Mouse (Mus musculus): ENCODE data around the gene Tead3. TPM values are rescaled to one million over a fixed set of nuclear protein-coding genes. Genes with fewer than 3 reads are reported as not detected.

The Tead3 gene
- polyA plus RNA-seq, 1 experiment from 2014 or later, result 5.3 TPM

DNA sequence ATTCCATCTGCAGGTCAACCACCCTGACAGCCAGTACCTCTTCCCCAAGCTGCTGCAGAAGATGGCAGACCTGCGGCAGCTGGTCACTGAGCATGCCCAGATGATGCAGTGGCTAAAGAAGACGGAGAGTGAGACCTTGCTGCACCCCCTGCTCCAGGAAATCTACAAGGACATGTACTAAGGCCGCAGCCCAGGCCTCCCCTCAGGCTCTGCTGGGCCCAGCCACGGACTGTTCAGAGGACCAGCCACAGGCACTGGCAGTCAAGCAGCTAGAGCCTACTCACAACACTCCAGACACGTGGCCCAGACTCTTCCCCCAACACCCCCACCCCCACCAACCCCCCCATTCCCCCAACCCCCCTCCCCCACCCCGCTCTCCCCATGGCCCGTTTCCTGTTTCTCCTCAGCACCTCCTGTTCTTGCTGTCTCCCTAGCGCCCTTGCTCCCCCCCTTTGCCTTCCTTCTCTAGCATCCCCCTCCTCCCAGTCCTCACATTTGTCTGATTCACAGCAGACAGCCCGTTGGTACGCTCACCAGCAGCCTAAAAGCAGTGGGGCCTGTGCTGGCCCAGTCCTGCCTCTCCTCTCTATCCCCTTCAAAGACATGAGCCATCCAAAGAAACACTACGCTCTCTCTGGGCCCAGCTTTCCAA, 50.8 kb downstream of the Tead3 start:
- Histone ChIP-seq H3K4me3 (no peak overlapping the region), H3K4me1 (replicated peaks) (0 out of 2 replicates have a peak, but pooled peaks cover 8% of the 10 kb centered on the region), H3K27ac (no peak overlapping the region), H3K9ac (no peak overlapping the region), H3K27me3 (no peaks in the 10 kb centered on the region), H3K36me3 (peaks cover 16% of the 10 kb centered on the region; the same call in 1 of the 2 replicates), H3K9me3 (replicated peaks) (no peaks in the 10 kb centered on the region), H3K4me2 (no peak overlapping the region)
- 54% methylated on average over 11 of the region's 11 CpGs for WGBS
- no peak for ATAC-seq (replicated peaks; ENCODE audit: insufficient number of reproducible peaks, insufficient read depth, low FRiP score, low read depth)

DNA sequence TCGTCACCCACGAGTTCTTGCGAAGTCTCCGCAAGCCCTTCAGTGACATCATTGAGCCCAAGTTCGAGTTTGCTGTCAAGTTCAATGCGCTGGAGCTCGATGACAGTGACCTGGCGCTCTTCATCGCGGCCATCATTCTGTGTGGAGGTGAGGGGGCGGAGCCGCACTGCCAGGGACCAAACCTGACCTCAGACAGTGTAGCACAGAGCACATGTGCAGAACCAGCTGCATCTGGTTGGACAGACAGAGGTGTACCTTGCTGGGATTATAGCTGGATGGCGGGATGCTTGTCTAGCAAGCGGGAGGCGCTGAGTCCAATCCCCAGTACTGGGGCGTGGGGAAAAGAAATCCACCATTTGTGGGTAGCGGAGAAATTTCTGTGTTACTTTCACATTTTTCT, 51.7 kb downstream of the Tead3 start:
- H3K9me3 ChIP-seq (replicated peaks), result no peaks in the 10 kb centered on the region
- no peak overlapping the region for H3K4me2 ChIP-seq
- H3K4me3 ChIP-seq, result no peak overlapping the region
- no peak overlapping the region for H3K27ac ChIP-seq
- no peak overlapping the region for H3K9ac ChIP-seq
- WGBS, result 93% methylated on average over 17 of the region's 17 CpGs
- H3K27me3 ChIP-seq, result no peaks in the 10 kb centered on the region
- ATAC-seq (replicated peaks; ENCODE audit: insufficient number of reproducible peaks, insufficient read depth, low FRiP score, low read depth), result no peak
- peaks cover 13% of the 10 kb centered on the region; the same call in 1 of the 2 replicates for H3K4me1 ChIP-seq (replicated peaks)
- peaks cover 16% of the 10 kb centered on the region; the same call in 1 of the 2 replicates for H3K36me3 ChIP-seq

DNA sequence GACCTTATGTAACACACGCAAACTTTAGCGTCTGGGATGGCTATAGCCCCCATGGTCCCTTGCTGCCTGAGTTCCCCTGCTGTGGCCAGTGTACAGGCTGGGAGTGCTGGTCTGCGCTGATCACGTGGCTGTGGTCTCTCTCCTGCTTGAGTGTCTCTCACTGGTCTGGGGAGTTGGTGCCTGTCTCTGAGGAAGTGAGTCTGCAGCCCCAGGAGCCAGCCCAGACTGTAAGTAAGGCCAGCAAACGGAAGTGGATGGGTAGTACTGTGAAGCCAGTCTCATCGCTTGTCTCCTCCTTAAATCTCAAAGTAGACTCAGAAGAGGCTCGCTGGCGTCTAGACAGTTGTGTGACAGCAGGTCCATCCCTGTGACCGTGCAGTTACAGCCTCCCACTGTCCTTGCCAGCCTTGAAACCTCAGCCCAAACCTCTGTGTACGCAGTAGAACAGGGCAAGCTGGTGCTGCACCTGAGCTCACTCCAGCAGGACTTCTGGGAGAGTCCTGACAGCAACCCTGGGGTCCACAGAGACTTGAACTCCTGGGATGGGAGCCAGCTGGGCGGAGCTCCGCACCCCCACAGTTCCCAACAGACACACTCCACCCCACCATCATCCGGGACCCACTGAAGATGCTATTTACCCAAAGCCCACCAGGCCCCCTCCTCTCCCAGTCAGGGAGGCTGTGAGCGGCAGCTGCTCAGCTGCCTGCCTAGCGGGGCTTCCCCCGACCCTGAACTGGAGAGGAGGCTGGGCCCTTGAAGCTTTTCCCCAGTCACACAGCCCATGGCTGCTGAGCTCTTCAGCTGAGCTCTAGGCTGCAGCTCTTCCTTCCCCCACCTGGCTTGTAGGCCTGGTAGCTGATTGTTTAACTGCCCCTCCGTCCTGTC, 55.9 kb downstream of the Tead3 start:
- no peak overlapping the region for H3K9ac ChIP-seq
- ATAC-seq (replicated peaks; ENCODE audit: insufficient number of reproducible peaks, insufficient read depth, low FRiP score, low read depth), result no peak

DNA sequence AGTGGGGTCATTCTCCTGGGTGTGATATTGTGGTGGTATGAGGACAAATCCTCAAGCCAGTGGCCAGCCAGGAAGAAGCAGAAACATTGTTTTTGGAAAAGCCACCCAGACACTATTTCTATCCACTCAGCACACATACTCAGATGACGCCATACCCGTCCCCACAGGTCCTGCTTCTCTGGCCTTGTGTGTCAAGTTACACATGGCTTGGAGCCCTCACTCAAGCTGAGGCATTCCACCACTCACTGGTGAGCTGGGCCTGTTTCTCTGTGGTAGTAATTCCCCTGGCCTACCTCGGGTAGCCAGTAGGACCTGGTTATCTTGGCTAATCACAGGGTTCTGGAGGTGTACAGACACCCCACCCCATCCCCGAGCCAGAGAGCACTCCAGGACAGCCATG, 56.9 kb downstream of the Tead3 start:
- Histone ChIP-seq H3K27me3 (no peaks in the 10 kb centered on the region), H3K9me3 (replicated peaks) (no peaks in the 10 kb centered on the region), H3K9ac (no peak overlapping the region), H3K36me3 (peaks cover 18% of the 10 kb centered on the region; the same call in 1 of the 2 replicates), H3K27ac (no peak overlapping the region), H3K4me3 (no peak overlapping the region), H3K4me2 (no peak overlapping the region), H3K4me1 (replicated peaks) (peaks cover 18% of the 10 kb centered on the region)
- WGBS, result 64% methylated on average over 4 of the region's 4 CpGs
- no peak for ATAC-seq (replicated peaks; ENCODE audit: insufficient number of reproducible peaks, insufficient read depth, low FRiP score, low read depth)

More for the DNA sequence above, 55.9 kb downstream of the Tead3 start:
- Histone ChIP-seq H3K27ac (peak overlapping the region; percentile 3; the same call in 1 of the 2 replicates), H3K4me1 (replicated peaks) (peaks cover 21% of the 10 kb centered on the region), H3K27me3 (no peaks in the 10 kb centered on the region), H3K4me3 (no peak overlapping the region), H3K36me3 (peaks cover 21% of the 10 kb centered on the region; the same call in 1 of the 2 replicates), H3K9me3 (replicated peaks) (no peaks in the 10 kb centered on the region), H3K4me2 (no peak overlapping the region)
- WGBS, result 58% methylated on average over 17 of the region's 17 CpGs

DNA sequence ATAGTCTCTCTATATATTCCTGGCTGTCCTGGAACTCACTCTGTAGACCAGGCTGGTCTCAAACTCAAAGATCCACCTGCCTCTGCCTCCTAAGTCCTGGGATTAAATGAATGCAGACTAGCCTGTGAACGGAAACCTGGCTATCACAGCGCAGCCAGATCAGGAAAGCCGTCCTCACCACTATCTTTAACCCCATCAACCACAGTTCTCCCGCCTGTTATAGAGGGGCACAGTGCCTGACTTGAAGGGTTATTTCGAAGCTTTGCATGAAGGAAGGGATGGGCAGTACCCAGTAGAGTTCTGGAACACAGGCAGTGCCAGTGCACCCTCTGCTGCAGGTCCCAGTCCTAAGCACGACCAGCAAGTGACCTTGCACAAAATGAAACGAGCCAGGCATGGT, 59.3 kb downstream of the Tead3 start:
- Histone ChIP-seq H3K9me3 (replicated peaks) (no peaks in the 10 kb centered on the region), H3K4me2 (no peak overlapping the region), H3K4me3 (no peak overlapping the region), H3K36me3 (0 out of 2 replicates have a peak, but pooled peaks cover 8% of the 10 kb centered on the region), H3K27me3 (no peaks in the 10 kb centered on the region), H3K27ac (no peak overlapping the region), H3K4me1 (replicated peaks) (peaks cover 32% of the 10 kb centered on the region), H3K9ac (no peak overlapping the region)
- no peak for ATAC-seq (replicated peaks; ENCODE audit: insufficient number of reproducible peaks, insufficient read depth, low FRiP score, low read depth)
- 72% methylated on average over 7 of the region's 7 CpGs for WGBS

DNA sequence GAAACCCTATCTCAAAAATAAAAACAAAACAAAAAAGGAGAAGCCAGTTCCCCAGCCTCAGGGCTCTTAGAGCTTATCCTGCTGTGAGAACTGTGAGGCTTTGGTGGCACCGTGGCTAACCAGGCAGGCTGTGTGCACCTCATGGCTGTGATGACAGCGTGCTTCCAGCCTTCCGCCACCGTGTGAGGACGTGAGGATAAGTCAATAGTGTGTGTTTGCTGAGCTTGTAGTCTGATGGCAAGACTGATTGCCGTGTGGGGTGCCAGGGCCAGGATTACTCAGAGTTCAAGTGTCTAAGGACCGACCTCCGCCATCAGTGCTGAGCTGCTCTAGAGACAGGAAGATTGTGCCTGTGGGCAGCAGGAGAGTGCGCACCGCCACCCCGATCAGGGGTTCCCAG, 59.9 kb downstream of the Tead3 start:
- Histone ChIP-seq H3K36me3 (0 out of 2 replicates have a peak, but pooled peaks cover 5% of the 10 kb centered on the region), H3K4me2 (no peak overlapping the region), H3K9me3 (replicated peaks) (no peaks in the 10 kb centered on the region), H3K4me1 (replicated peaks) (peaks cover 37% of the 10 kb centered on the region), H3K9ac (no peak overlapping the region), H3K27me3 (no peaks in the 10 kb centered on the region), H3K4me3 (no peak overlapping the region), H3K27ac (no peak overlapping the region)
- 62% methylated on average over 11 of the region's 11 CpGs for WGBS
- ATAC-seq (replicated peaks; ENCODE audit: insufficient number of reproducible peaks, insufficient read depth, low FRiP score, low read depth), result no peak

DNA sequence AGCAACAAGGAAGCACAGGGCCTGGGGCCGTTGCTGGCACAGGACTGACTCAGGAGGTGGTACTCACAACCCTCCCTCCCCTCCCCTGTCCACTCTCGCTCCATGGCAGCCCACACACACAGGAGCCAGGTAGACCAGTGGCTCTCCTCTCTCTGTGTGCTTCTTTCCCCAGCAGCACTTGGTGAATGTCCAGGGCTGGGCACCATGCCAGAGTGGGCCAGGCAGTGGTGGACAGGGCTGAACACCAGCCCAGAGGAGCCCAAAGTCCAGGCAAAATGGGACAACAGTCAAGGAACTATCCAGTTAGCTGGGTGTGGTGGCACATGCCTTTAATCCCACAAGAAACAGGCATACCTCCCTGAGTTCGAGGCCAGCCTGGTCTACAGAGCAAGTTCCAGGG, 60.4 kb downstream of the Tead3 start:
- H3K9me3 ChIP-seq (replicated peaks), result no peaks in the 10 kb centered on the region
- H3K36me3 ChIP-seq, result 0 out of 2 replicates have a peak, but pooled peaks cover 5% of the 10 kb centered on the region
- H3K4me3 ChIP-seq, result no peak overlapping the region
- no peaks in the 10 kb centered on the region for H3K27me3 ChIP-seq
- 62% methylated on average over 3 of the region's 3 CpGs for WGBS
- H3K4me1 ChIP-seq (replicated peaks), result peaks cover 37% of the 10 kb centered on the region
- no peak for ATAC-seq (replicated peaks; ENCODE audit: insufficient number of reproducible peaks, insufficient read depth, low FRiP score, low read depth)
- H3K9ac ChIP-seq, result no peak overlapping the region
- H3K27ac ChIP-seq, result no peak overlapping the region
- no peak overlapping the region for H3K4me2 ChIP-seq

DNA sequence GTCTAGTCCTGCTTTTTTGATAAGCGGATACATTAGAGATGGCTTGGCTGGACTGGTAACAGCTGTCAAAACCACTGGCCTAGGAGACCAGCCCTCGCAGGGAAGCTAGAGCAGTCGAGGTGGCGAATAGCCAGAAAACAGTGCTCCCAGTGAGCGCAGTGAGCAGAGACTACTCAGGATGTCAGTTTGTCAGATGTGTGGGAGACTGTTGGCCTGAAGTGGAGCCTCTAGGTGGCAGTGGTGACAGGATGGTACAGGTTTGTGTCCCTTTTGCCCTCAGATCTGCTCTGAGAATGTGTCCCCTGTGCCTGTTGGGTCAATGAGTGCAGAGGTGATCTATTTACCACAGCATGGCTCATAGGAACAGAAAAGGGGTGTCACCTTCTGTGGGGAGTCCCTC, 62.6 kb downstream of the Tead3 start:
- no peaks in the 10 kb centered on the region for H3K9me3 ChIP-seq (replicated peaks)
- H3K27me3 ChIP-seq, result no peaks in the 10 kb centered on the region
- no peak overlapping the region for H3K27ac ChIP-seq
- H3K4me3 ChIP-seq, result no peak overlapping the region
- 0 out of 2 replicates have a peak, but pooled peaks cover 5% of the 10 kb centered on the region for H3K36me3 ChIP-seq
- H3K9ac ChIP-seq, result no peak overlapping the region
- H3K4me2 ChIP-seq, result no peak overlapping the region
- WGBS, result 28% methylated on average over 5 of the region's 5 CpGs
- peaks cover 30% of the 10 kb centered on the region for H3K4me1 ChIP-seq (replicated peaks)
- peak; percentile 11; the same call in 1 of the 2 replicates for ATAC-seq (replicated peaks; ENCODE audit: insufficient number of reproducible peaks, insufficient read depth, low FRiP score, low read depth)

DNA sequence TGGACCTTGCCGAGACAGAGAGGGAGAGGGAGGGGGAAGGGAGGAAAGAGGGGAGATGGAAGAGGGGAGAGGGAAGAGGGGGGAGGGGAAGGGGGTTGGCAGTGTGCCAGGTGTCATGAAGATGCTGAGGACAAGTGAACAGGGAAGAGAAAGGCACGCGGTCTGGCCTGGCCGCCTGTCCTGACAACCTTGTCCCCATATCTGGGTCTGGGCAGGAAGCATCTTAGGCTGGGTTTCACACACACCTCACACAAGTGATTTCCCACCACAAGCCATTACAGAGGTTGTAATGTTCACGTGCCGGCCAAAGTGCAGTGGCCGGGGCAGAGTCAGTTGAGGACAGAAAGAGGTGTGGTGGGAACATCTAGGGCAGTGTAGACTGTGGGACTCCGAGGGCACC, 63.0 kb downstream of the Tead3 start:
- no peak overlapping the region for H3K27ac ChIP-seq
- H3K36me3 ChIP-seq, result 0 out of 2 replicates have a peak, but pooled peaks cover 5% of the 10 kb centered on the region
- no peaks in the 10 kb centered on the region for H3K27me3 ChIP-seq
- no peak overlapping the region for H3K9ac ChIP-seq
- H3K4me1 ChIP-seq (replicated peaks), result peaks cover 30% of the 10 kb centered on the region
- no peak overlapping the region for H3K4me2 ChIP-seq
- H3K9me3 ChIP-seq (replicated peaks), result no peaks in the 10 kb centered on the region
- 31% methylated on average over 8 of the region's 8 CpGs for WGBS
- no peak overlapping the region for H3K4me3 ChIP-seq
- ATAC-seq (replicated peaks; ENCODE audit: insufficient number of reproducible peaks, insufficient read depth, low FRiP score, low read depth), result peak; percentile 3; the same call in 1 of the 2 replicates

DNA sequence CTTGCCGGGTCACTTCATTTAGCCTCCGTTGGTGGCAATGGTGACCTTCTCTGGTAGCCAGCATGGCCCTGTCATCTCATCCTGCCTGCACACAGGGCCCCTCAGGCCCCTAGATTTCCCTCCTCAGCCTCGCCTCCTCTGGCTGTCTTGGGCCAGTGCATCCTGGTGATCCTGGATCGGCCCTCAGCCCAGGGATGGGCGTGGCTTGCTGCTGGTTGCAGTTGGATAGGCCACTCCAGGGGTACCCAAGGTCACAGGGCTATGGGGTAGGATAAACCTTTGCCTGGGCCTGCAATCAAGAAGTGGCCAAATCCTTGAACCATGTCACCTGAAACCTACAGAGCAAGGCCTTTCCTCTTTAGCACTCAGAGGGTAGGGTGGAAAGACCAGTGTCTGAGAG, 63.7 kb downstream of the Tead3 start:
- no peaks in the 10 kb centered on the region for H3K27me3 ChIP-seq
- no peak overlapping the region for H3K9ac ChIP-seq
- H3K4me1 ChIP-seq (replicated peaks), result peaks cover 30% of the 10 kb centered on the region
- no peaks in the 10 kb centered on the region for H3K9me3 ChIP-seq (replicated peaks)
- H3K36me3 ChIP-seq, result 0 out of 2 replicates have a peak, but pooled peaks cover 1% of the 10 kb centered on the region
- ATAC-seq (replicated peaks; ENCODE audit: insufficient number of reproducible peaks, insufficient read depth, low FRiP score, low read depth), result no peak
- WGBS, result 60% methylated on average over 5 of the region's 5 CpGs
- H3K27ac ChIP-seq, result no peak overlapping the region
- H3K4me3 ChIP-seq, result no peak overlapping the region
- H3K4me2 ChIP-seq, result no peak overlapping the region

DNA sequence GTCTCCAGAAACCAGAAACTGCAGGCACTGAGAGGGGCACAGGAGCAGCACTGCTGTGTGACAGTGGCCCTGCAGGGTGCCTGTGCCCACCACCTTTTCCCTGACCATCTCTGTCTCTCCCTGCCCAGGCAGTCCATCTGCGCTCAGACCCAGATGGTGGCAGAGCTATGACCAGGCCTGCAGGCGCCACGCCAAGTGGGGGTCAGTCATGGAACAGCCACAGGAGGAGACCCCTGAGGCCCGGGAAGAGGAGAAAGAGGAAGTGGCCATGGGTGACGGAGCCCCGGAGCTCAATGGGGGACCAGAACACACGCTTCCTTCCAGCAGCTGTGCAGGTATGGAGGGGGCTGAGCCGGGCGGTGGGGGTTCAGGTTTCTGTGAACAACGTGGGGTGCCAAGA, 64.5 kb downstream of the Tead3 start:
- H3K27me3 ChIP-seq, result no peaks in the 10 kb centered on the region
- no peaks in the 10 kb centered on the region for H3K9me3 ChIP-seq (replicated peaks)
- no peaks in the 10 kb centered on the region for H3K36me3 ChIP-seq
- WGBS, result 77% methylated on average over 10 of the region's 10 CpGs
- H3K4me3 ChIP-seq, result no peak overlapping the region
- no peak for ATAC-seq (replicated peaks; ENCODE audit: insufficient number of reproducible peaks, insufficient read depth, low FRiP score, low read depth)
- no peak overlapping the region for H3K4me2 ChIP-seq
- H3K27ac ChIP-seq, result no peak overlapping the region
- no peak overlapping the region for H3K9ac ChIP-seq
- H3K4me1 ChIP-seq (replicated peaks), result peaks cover 33% of the 10 kb centered on the region
